9 mouse cellular contexts compared by ENCODE assay signal in genomic region chr2:170877515-170877914, GRCm38 (mm10).
DNase-seq lines count a peak whose midpoint lies in the region; ATAC-seq and TF ChIP-seq lines count a peak whose summit lies in the region.
"Had no signal": no experiment of that assay in that cellular context is flagged by ENCODE, and none has a peak within 500 bp of the region (broad histone marks: within the 10 kb centered on the region; RNA-seq: fewer than 3 reads in every experiment).

No protein-coding gene starts in this region.

- no peaks in the 10 kb centered on the region for H3K36me3 ChIP-seq in hindbrain, embryonic 11.5 days (ENCODE audit: control insufficient read depth, insufficient read depth, low read length)
- H3K36me3 ChIP-seq: liver, embryonic 15.5 days had no signal

- 0% methylated on average over 4 of the region's 4 CpGs for WGBS in cerebellum, adult 2 months
- WGBS in hindbrain, embryonic 11.5 days, result 1% methylated on average over 4 of the region's 4 CpGs

- H3K27me3 ChIP-seq in cerebellum, adult 2 months (ENCODE audit: control insufficient read depth, insufficient read depth, low read length), result no peaks in the 10 kb centered on the region
- no peaks in the 10 kb centered on the region for H3K27me3 ChIP-seq in hindbrain, embryonic 11.5 days (ENCODE audit: control insufficient read depth, insufficient read depth, low read length)
- H3K27me3 ChIP-seq: liver, embryonic 15.5 days had no signal

- DNase-seq in Muller cell, postnatal 12 days (ENCODE audit: inconsistent ontology term), result peak; percentile 62
- peak; percentile 73 to 80 for DNase-seq in cerebellum, adult 2 months
- peak; percentile 94 for DNase-seq in forelimb bud, embryonic 11.5 days (ENCODE audit: low read depth, low spot score)
- peak; percentile 95 for DNase-seq in hindbrain, embryonic 11.5 days (ENCODE audit: low spot score)
- DNase-seq in layer of hippocampus, adult 9-10 months (ENCODE audit: low spot score), result peak; percentile 57
- DNase-seq in lung, postnatal 14 days, result peak; percentile 88
- peak; percentile 72 for DNase-seq in retina, postnatal 7 days (ENCODE audit: low read depth, low spot score)
- DNase-seq in urinary bladder, postnatal 10 days (ENCODE audit: low spot score), result peak; percentile 33

- no peak overlapping the region for H3K4me3 ChIP-seq in cerebellum, adult 2 months (replicated peaks; ENCODE audit: insufficient read depth, low read depth, low read length)
- no peak overlapping the region for H3K4me3 ChIP-seq in hindbrain, embryonic 11.5 days (ENCODE audit: low read depth, low read length)
- H3K4me3 ChIP-seq: liver, embryonic 15.5 days had no signal

- peak; percentile 65 for ATAC-seq in hindbrain, embryonic 11.5 days (ENCODE audit: low FRiP score)

- no peak overlapping the region for H3K4me2 ChIP-seq in hindbrain, embryonic 11.5 days (replicated peaks; ENCODE audit: low read depth, low read length)
- H3K4me2 ChIP-seq: liver, embryonic 15.5 days had no signal

- H3K4me1 ChIP-seq in cerebellum, adult 2 months (ENCODE audit: control insufficient read depth, insufficient read depth, low read length), result no peaks in the 10 kb centered on the region
- H3K4me1 ChIP-seq in hindbrain, embryonic 11.5 days (replicated peaks; ENCODE audit: control insufficient read depth, insufficient read depth, low read length), result peaks cover 3% of the 10 kb centered on the region; the same call in 1 of the 2 replicates
- H3K4me1 ChIP-seq: liver, embryonic 15.5 days had no signal

- no peaks in the 10 kb centered on the region for H3K9me3 ChIP-seq in hindbrain, embryonic 11.5 days (ENCODE audit: control insufficient read depth, low read length)
- H3K9me3 ChIP-seq: liver, embryonic 15.5 days had no signal

- TF ChIP-seq POLR2A in cerebellum, adult 2 months (IDR thresholded peaks at IDR 0.05; ENCODE audit: borderline replicate concordance, insufficient read depth, low read length), result no peak

- H3K27ac ChIP-seq in cerebellum, adult 2 months (ENCODE audit: insufficient read depth, low read length), result no peak overlapping the region
- no peak overlapping the region for H3K27ac ChIP-seq in hindbrain, embryonic 11.5 days (ENCODE audit: low read depth, low read length)
- H3K27ac ChIP-seq: liver, embryonic 15.5 days had no signal

- TF ChIP-seq CTCF in cerebellum, adult 2 months (IDR thresholded peaks at IDR 0.05; ENCODE audit: borderline replicate concordance, insufficient read depth, low read depth, low read length), result peak; percentile 80

- H3K9ac ChIP-seq in hindbrain, embryonic 11.5 days (ENCODE audit: low read depth, low read length), result no peak overlapping the region
- H3K9ac ChIP-seq: liver, embryonic 15.5 days had no signal

Comparison
In these comparisons a context has a peak if more than half of its experiments do, and no peak if none do; other contexts are left out.
1. DNase-seq: peak in every context shown above with its lines; median percentile 95 in hindbrain, embryonic 11.5 days; 94 in forelimb bud, embryonic 11.5 days; 88 in lung, postnatal 14 days; 76 in cerebellum, adult 2 months; 72 in retina, postnatal 7 days; 62 in Muller cell, postnatal 12 days; 57 in layer of hippocampus, adult 9-10 months; 33 in urinary bladder, postnatal 10 days.